In the genomic region with DNA sequence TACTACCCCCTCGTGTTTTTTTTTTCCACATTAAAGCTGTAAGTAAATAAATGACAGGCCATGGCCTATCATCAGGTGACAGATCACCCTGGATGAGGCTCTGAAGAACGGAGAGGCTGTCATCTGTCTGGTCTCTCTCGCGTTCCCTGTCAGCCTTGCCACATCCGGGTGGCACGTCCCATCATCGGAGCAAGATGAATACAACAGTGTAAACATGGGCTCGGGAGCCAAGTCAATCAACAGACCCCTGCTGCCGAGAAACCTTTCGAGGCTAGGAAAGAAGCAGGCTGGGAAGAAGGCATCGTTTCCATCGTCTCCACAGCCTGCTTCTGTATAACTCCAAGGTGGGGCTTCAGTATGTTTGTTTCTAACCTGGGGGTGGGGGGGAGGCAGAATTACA, we compare ENCODE assay signal across 15 mouse cellular contexts.
DNase-seq lines count a peak whose midpoint lies in the region; ATAC-seq and TF ChIP-seq lines count a peak whose summit lies in the region.
"Had no signal": no experiment of that assay in that cellular context is flagged by ENCODE, and none has a peak within 500 bp of the region (broad histone marks: within the 10 kb centered on the region; RNA-seq: fewer than 3 reads in every experiment).

No protein-coding gene starts in this region.

- no peaks in the 10 kb centered on the region for H3K36me3 ChIP-seq in heart, embryonic 11.5 days (ENCODE audit: control insufficient read depth, insufficient read depth, low read length)
- no peaks in the 10 kb centered on the region for H3K36me3 ChIP-seq in intestine, embryonic 15.5 days
- H3K36me3 ChIP-seq: G1E; midbrain, embryonic 12.5 days; neural tube, embryonic 13.5 days had no signal

- no peak for TF ChIP-seq POLR2A in brain, embryonic 14.5 days (IDR thresholded peaks at IDR 0.05; ENCODE audit: borderline replicate concordance, extremely low read depth, insufficient read depth, insufficient read length, poor library complexity, severe bottlenecking)

- no peak overlapping the region for H3K27ac ChIP-seq in heart, embryonic 11.5 days (ENCODE audit: low read depth, low read length)
- H3K27ac ChIP-seq in intestine, embryonic 15.5 days: no peak overlapping the region
- H3K27ac ChIP-seq: liver, embryonic 14.5 days; midbrain, embryonic 12.5 days; neural tube, embryonic 13.5 days had no signal

- H3K4me3 ChIP-seq in heart, embryonic 11.5 days (ENCODE audit: low read depth, low read length): no peak overlapping the region
- no peak overlapping the region for H3K4me3 ChIP-seq in intestine, embryonic 15.5 days (replicated peaks)
- H3K4me3 ChIP-seq: midbrain, embryonic 12.5 days; neural tube, embryonic 13.5 days had no signal

- WGBS in heart, embryonic 11.5 days (ENCODE audit: insufficient replicate concordance): 37% methylated on average over 12 of the region's 12 CpGs
- 16% methylated on average over 12 of the region's 12 CpGs for WGBS in intestine, embryonic 15.5 days

- ATAC-seq in heart, embryonic 11.5 days (replicated peaks; ENCODE audit: insufficient number of reproducible peaks, low FRiP score, low TSS enrichment): no peak
- ATAC-seq in intestine, embryonic 15.5 days: no peak
- no peak for ATAC-seq in megakaryocyte progenitor cell, adult 5-6 weeks (replicated peaks; ENCODE audit: poor library complexity)

- 0 out of 2 replicates have a peak overlapping the region, but pooled peaks have one; percentile 7 for H3K4me2 ChIP-seq in heart, embryonic 11.5 days
- H3K4me2 ChIP-seq in intestine, embryonic 15.5 days (replicated peaks): peak overlapping the region; percentile 18; the same call in 1 of the 2 replicates
- H3K4me2 ChIP-seq: midbrain, embryonic 12.5 days; neural tube, embryonic 13.5 days had no signal

- H3K9me3 ChIP-seq in heart, embryonic 11.5 days (replicated peaks; ENCODE audit: control insufficient read depth, low read length): no peaks in the 10 kb centered on the region
- no peaks in the 10 kb centered on the region for H3K9me3 ChIP-seq in intestine, embryonic 15.5 days
- H3K9me3 ChIP-seq: midbrain, embryonic 12.5 days; neural tube, embryonic 13.5 days had no signal

- no peak for TF ChIP-seq CTCF in brain, embryonic 14.5 days (IDR thresholded peaks at IDR 0.05; ENCODE audit: borderline replicate concordance, extremely low read depth, insufficient read depth, insufficient read length)

- H3K27me3 ChIP-seq in heart, embryonic 11.5 days (ENCODE audit: control insufficient read depth, insufficient read depth, low read length): no peaks in the 10 kb centered on the region
- no peaks in the 10 kb centered on the region for H3K27me3 ChIP-seq in intestine, embryonic 15.5 days (replicated peaks)
- H3K27me3 ChIP-seq: midbrain, embryonic 12.5 days; neural tube, embryonic 13.5 days had no signal

- no peak overlapping the region for H3K9ac ChIP-seq in heart, embryonic 11.5 days (ENCODE audit: low read depth, low read length)
- H3K9ac ChIP-seq in intestine, embryonic 15.5 days: no peak overlapping the region
- H3K9ac ChIP-seq: liver, embryonic 14.5 days; midbrain, embryonic 12.5 days; neural tube, embryonic 13.5 days had no signal

- no peak for DNase-seq in heart, postnatal 14 days
- DNase-seq in kidney, postnatal 10 days: peak; percentile 13
- DNase-seq in kidney, adult 9 months: no peak
- peak; percentile 66 for DNase-seq in brain, embryonic 14.5 days (ENCODE audit: low read depth)
- no peak for DNase-seq in embryo, embryonic 9.5 days (ENCODE audit: extremely low spot score)
- DNase-seq: cerebellum, adult 11 months; right cerebral cortex, adult 18-20 months; thymus, postnatal 14 days had no signal

- no peaks in the 10 kb centered on the region for H3K4me1 ChIP-seq in heart, embryonic 11.5 days (ENCODE audit: control insufficient read depth, insufficient read depth, low read length)
- 0 out of 2 replicates have a peak, but pooled peaks cover 5% of the 10 kb centered on the region for H3K4me1 ChIP-seq in intestine, embryonic 15.5 days (replicated peaks)
- H3K4me1 ChIP-seq: midbrain, embryonic 12.5 days had no signal

- intact Hi-C loops in heart, postnatal 14 days (cut with DNase I): no loop called here

Comparison
In these comparisons a context has a peak if more than half of its experiments do, and no peak if none do; other contexts are left out.
1. DNase-seq: peak in kidney, postnatal 10 days (single experiment) and brain, embryonic 14.5 days (single experiment); none in heart, postnatal 14 days (0 of 2), kidney, adult 9 months (single experiment) and embryo, embryonic 9.5 days (single experiment).